Mouse (Mus musculus) cerebellum, postnatal 25 days (tissue): ENCODE measurements at regions not wholly inside any gene's neighbourhood (a gene's known extent, or its start where the extent isn't known, plus 50 kb on each side); places are given as distances from the start of the nearest gene placed in this dataset.
"Not testable (repeated sequence)": the region's sequence is repeated elsewhere in the genome, so short reads cannot be mapped to it uniquely, and the experiment has no call there.

Experiments used
- DNase-seq, 2 experiments: peaks; one replicate each; pipeline ENCODE4 v3.0.0; 2021; ENCODE audit warnings: mixed read lengths in 2 of 2

DNA sequence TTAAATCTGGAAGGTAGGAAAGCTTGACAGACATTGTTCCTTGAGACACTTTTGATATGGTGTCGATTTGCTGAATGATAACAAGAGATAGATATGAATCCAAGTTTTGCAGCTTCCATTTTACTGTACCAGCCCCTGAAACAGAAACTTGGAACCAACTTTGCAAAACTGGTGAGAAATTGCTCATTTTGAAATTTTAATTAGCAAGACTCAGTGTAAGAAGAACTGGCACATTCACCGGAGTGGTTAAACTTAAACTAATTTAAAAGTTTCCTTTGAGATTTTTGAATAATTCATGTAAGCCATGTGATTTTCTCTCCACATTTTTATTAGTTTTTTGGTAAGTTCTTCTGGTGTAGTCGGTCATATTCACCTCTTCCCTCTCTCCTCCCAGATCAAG is 85.3 kb downstream of the Slitrk1 start:
- DNase-seq, result no peak

DNA sequence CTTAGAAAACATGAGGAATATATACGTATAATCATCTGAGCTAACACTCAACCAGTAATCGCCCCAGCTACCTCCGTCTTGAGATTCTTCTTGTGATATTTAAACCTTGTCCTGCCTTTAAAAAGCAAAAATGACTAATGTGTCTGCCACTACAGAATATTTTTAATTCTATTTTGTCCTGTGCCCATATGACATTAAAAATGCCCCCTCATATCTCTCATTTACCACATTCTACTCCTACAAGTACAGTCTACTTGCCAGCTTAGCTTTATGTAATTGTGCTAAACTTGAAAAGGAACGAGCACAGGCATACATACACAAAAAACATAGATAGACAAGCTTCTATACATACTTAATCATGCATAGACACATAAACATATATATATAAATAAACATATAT is 92.4 kb downstream of the Slitrk1 start:
- no peak for DNase-seq

DNA sequence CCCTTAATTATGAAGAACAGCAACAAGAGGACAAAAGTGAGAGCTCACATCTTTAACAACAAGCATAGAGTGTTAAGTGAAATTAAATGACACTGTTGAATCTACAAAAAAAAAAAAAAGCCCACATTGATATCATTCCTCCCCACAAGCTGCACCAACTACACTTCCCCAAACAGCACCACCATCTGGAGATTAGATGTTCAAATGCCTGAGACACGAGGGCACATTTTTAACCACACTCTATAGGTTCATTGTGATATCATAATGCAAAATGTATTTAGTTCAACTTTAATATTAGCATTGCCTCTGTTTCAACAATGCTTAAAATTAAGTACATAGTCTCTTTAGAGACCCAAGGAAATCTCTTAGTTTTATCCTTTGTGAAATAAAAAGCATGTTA is 94.6 kb downstream of the Slitrk1 start:
- DNase-seq, result no peak

DNA sequence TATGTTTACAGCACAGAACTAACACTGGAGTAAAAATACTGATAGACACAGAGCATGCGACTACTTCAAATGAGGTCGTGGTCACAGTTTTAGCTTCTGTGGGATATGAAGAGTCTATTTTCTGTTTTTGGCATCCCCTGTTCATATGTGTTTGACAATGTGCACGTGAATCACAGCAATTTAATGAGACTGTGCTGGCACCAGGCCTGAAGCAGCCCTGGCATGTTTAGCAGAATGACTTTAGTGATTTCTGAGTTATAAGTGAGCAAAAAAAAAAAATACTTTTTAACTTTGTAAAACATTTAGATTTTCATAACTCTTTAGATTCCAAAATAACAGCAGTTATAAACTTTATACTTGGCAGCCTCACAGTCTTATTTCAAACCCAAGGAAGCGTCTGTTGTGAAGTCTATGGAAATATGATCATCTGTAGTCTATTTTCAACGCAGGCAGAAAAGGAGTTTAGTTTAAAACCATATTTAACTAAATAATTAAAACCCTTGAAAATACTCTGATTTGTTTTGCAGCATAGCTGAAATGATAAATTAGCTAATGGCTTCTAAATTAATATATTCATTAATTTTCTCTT is 108.5 kb downstream of the Slitrk1 start:
- peak in 1 of 2 experiments; percentile 18 for DNase-seq

DNA sequence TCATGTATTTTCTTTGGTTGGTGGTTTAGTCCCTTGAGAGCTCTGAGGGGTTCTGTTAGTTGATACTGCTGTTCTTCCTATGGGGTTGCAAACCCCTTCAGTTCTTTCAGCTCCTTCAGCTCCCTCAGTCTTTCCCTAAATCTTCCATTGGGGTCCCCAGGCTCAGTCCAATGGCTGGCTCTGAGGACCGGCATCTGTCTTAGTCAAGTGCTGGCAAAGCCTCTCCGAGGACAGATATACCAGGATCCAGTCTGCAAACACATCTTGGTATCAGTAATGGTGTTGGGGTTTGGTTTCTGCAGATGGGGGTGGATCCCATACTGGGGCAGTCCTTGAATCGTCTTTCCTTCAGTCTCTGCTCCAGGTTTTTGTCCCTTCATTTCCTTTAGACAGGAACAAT is 115.1 kb downstream of the Slitrk1 start:
- DNase-seq, result no peak

DNA sequence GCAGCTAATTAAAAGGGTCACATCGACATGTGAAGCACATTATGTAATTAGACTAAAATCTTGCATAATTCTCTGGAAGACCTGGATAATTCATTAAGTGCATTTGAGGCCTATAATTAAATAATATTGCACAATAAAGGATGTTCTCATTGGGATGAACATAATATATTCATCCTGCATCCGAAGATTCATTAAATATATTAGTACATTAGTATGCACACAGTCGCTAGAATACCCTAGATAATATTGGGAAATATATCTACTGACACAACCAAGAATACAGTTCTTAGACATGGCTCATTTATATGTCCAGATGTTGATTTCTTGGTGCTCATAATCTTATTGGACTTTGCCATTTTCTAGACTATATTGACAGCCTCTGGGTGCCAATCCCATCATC is 121.5 kb downstream of the Slitrk1 start:
- DNase-seq, result no peak

DNA sequence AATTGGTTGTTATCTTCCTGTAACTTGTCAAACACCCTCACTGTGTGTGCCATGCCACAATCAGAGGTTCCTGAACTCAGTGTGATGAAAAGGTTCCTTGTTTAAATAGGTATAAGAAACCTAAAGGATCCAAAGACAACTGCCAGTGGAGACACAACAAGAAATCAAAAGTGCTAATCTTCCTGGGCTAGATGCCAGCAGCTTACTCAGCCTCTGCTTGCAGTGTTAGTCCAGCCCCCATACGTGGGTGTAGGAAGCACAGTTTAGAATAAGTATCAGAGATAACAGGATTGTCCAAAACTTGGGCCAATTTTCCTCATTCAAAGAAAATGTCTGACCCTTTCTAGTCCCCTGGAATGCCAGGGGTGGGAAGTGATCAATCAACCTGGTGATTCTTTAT is 122.7 kb downstream of the Slitrk1 start:
- peak in 1 of 2 experiments; percentile 35 for DNase-seq

DNA sequence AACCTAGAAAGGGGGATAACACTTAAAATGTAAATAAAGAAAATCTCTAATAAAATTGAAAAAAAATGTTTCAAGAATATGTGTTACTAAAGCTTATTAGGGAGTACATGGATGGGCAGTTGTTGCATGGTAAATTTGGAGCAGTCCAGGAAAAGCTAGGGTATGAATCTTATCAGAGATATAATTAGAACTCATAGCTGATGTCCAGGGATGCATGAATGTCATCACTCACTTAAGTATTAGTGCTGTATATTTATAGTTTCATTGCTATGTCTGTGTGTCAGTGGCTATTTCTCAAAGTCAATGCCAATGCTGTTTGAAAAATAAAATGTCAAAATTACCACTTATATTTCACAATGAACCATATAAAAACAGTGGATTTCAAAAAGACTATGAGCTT is 165.2 kb downstream of the Slitrk1 start:
- no peak for DNase-seq

DNA sequence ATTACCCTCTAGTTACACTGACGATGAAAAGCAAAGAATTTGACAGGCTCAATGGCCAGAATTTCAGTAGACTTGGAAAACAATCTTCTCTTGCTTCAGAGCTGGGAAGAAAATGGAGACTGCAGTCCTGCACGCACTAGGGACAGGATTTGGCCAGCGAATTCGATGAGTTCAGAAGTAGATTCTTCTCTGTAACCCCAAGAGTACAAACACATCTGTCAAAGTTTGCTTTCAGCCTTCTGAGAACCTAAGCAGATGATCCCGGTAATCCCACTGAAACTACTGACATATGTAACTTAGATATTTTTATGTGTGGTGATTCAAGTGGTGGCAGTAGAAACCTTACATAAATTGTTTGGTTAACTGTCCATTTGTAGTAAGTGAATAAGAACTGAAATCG is 202.1 kb downstream of the Slitrk1 start:
- no peak for DNase-seq

DNA sequence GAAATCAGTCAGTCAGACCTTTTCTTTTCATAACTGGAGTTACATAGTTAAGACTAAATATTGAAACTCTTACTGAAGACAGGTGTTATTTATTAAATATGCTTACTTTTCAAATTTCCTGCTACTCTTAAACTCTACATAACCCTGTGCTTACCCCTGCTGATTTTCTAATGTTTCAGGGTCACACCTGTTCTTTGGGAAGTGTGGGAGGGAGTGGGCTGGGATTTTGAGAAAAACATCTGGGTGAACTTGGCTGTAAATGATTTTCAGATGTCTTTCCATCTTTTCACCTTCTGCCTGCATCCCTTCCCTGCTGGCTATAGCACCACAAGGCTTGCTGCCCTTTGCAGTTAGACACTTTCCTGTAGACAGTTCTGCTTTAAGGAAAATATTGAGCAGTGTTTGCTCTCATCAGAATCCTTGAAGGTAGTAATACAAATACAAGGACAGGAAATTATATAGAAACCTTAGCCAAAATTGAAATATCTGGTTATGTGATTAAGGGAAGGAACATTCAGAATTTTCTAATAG is 204.8 kb downstream of the Slitrk1 start:
- no peak for DNase-seq

DNA sequence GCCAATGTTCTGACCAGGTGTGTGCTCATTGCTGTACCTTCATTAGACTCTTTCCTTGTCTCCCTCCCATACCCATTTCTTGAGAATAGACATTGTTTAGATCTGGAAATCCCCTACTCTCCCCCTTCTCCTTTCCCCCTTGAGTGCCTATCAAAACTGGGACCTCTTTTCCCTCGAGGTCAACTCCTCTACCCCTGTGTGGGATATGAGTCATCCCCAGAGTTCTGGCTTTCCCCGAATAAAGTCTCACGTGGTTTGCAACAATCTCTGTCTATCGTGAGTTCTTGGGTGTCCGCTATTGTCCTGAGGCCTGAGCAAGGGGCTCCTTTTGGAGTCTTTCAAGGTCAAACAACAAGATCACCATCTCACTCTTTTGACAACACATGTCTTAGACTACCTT is 209.3 kb downstream of the Slitrk1 start:
- DNase-seq, result not testable (repeated sequence)

DNA sequence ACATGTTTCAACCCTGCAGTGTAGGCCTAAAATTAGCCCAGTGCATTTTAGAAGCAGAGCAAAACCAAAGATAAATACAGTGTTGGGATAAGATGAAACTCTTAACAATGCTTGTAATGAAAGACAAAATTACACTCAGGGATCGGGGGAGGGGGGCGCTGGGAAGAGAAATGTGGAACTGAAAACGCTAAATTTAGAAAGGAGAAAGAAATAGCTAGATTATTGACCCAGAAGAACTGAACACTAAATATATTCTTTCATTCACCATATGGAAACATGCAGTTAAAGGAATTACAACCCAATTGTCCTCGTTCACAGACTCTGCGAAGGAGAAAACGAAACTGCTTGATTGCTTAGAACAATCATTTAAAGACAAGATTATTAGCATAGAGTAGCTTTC is 249.1 kb downstream of the Slitrk1 start:
- DNase-seq, result no peak

DNA sequence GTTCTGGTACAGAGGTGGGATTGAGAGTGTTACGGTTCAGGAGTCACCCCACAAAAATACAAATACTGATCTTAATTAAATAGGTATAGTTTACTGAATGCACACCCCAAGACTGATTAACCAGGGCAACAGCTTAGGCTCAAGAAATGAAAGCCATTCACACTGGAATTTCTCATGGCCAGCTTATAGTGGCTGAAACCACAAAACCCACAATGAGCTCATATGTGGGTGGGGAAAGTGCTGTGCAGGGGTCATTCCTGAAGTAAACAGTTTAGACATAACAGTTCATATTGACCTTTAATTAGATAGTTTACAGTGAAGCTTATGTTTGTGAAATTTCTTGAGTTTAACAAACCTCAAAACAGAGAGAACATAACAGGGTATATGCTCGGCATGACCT is 275.7 kb downstream of the Slitrk1 start:
- no peak for DNase-seq

DNA sequence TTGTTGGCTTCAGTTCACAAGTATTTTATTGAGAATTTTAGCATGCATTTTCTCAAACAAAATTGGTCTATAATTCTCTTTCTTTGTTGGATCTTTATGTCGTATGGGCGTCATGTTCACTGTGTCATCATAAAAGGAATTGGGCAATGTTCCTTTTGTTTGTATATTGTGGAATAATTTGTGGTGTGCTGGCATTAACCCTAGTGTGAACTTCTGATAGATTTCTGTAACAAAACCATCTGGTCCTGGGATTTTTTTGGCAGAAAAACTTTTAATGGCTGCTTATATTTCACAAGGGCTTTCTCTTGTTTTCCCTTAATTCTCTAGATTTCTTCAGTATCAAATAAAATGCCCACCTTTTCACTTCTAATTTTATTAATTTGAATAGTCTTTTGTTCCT is 278.7 kb downstream of the Slitrk1 start:
- DNase-seq, result no peak

DNA sequence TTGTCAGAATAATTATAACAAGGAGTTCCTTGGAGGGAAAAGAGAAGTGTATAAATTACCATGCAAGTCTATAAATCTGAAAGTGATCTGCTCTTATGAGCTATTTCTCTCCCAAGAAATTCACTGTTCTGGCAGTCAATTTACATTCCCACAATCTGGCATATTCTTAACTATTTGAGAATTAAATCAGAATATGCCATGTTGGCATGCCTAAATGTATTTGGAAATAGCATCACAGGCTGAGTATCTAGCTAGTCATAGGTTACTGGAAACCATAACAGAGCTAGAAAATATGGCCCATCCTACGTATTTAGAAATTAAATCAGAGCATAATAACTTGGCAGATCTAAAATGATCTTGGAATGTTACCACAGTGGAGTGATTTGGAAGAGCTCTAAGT is 303.9 kb downstream of the Slitrk1 start:
- DNase-seq, result no peak
